Mouse (Mus musculus): ENCODE data around the gene Olfr1253. TPM values are rescaled to one million over a fixed set of nuclear protein-coding genes. Genes with fewer than 3 reads are reported as not detected.
A peak's percentile ranks its signal among the peaks of the same experiment; 100 is the strongest.

Gene Olfr1253
- total RNA-seq (2012; rRNA removed) (not detected in 2 replicates), total RNA-seq (2014; rRNA removed) (not detected in 2 replicates), polyA plus RNA-seq (2012; ENCODE audit: insufficient read length, low read depth) (not detected in 2 replicates)

GRCm38 (mm10) chr2:89756990-89757389 lies at the start of gene Olfr1253:
Gene Olfr1253 (minus strand): TSS chr2:89757090.
- no peak within 1 kb of the TSS for H3K4me2 ChIP-seq (ENCODE audit: insufficient read depth, low read depth, poor library complexity, severe bottlenecking)
- no peak within 1 kb of the TSS for H3K9ac ChIP-seq (ENCODE audit: insufficient read depth, low read depth)
- dilution Hi-C loops (cut with MboI; ENCODE audit: extremely low pct_ligation_motif_present, extremely low pct_unique_long_range_greater_than_20kb, low sequenced_read_pairs) (no loop called here), in situ Hi-C loops (cut with MboI; ENCODE audit: low pct_ligation_motif_present, low pct_unique_long_range_greater_than_20kb, low sequenced_read_pairs) (no loop called here)
- no peaks in the 10 kb centered on the region for H3K4me1 ChIP-seq (ENCODE audit: control insufficient read depth in 1 of 2, insufficient read depth in 2 of 2)
- TF ChIP-seq CTCF (conservative IDR thresholded peaks at IDR 0.05 in 1 of 2, IDR thresholded peaks at IDR 0.05 in 1 of 2; ENCODE audit: low read depth in 2 of 2, low read length in 2 of 2) (no peak), NELFE (IDR thresholded peaks at IDR 0.05; ENCODE audit: low read depth, low read length) (no peak), ZKSCAN1 (IDR thresholded peaks at IDR 0.05; ENCODE audit: borderline replicate concordance, low read depth, low read length) (no peak), RCOR1 (conservative IDR thresholded peaks at IDR 0.05; ENCODE audit: low read depth, low read length) (no peak), TBP (conservative IDR thresholded peaks at IDR 0.05; ENCODE audit: low read depth, low read length) (no peak), IRF4 (IDR thresholded peaks at IDR 0.05; ENCODE audit: low read depth, low read length) (no peak), SIN3A (IDR thresholded peaks at IDR 0.05; ENCODE audit: low read length) (no peak), MYC (IDR thresholded peaks at IDR 0.05; ENCODE audit: low read depth, low read length) (no peak), MEF2A (IDR thresholded peaks at IDR 0.05; ENCODE audit: borderline replicate concordance, low read depth, low read length) (no peak), POLR2A (IDR thresholded peaks at IDR 0.05; ENCODE audit: low read depth, low read length) (no peak), E2F4 (IDR thresholded peaks at IDR 0.05; ENCODE audit: insufficient replicate concordance, low read depth, low read length) (no peak), USF2 (conservative IDR thresholded peaks at IDR 0.05; ENCODE audit: low read depth, low read length) (no peak), HCFC1 (IDR thresholded peaks at IDR 0.05; ENCODE audit: low read depth, low read length) (no peak), UBTF (IDR thresholded peaks at IDR 0.05; ENCODE audit: low read depth, low read length) (no peak), ETS1 (conservative IDR thresholded peaks at IDR 0.05; ENCODE audit: low read depth, low read length) (no peak), CHD2 (IDR thresholded peaks at IDR 0.05; ENCODE audit: low read length) (no peak), SMC3 (IDR thresholded peaks at IDR 0.05; ENCODE audit: low read depth, low read length) (no peak), MXI1 (IDR thresholded peaks at IDR 0.05; ENCODE audit: low read depth, low read length) (no peak), EP300 (IDR thresholded peaks at IDR 0.05; ENCODE audit: low read length) (no peak), TCF12 (IDR thresholded peaks at IDR 0.05; ENCODE audit: low read depth, low read length) (no peak)
- H3K4me3 ChIP-seq (replicated peaks in 1 of 3; ENCODE audit: low read depth in 2 of 3, low read length in 2 of 3, poor library complexity in 1 of 3) = no peak within 1 kb of the TSS
- H3K27me3 ChIP-seq (replicated peaks) = no peaks in the 10 kb centered on the region
- DNase-seq (ENCODE audit: extremely low read depth) = no peak
- no peak within 1 kb of the TSS for H3K27ac ChIP-seq (ENCODE audit: insufficient read depth, low read depth)
- no peaks in the 10 kb centered on the region for H3K36me3 ChIP-seq (replicated peaks in 1 of 2; ENCODE audit: control insufficient read depth in 1 of 2, insufficient read depth in 1 of 2, low read length in 1 of 2)
- no peaks in the 10 kb centered on the region for H3K79me2 ChIP-seq (replicated peaks; ENCODE audit: control insufficient read depth, extremely low read depth, insufficient read depth, poor library complexity, severe bottlenecking)
- H3K9me3 ChIP-seq (replicated peaks; ENCODE audit: low read length) = peaks cover 4% of the 10 kb centered on the region

DNA sequence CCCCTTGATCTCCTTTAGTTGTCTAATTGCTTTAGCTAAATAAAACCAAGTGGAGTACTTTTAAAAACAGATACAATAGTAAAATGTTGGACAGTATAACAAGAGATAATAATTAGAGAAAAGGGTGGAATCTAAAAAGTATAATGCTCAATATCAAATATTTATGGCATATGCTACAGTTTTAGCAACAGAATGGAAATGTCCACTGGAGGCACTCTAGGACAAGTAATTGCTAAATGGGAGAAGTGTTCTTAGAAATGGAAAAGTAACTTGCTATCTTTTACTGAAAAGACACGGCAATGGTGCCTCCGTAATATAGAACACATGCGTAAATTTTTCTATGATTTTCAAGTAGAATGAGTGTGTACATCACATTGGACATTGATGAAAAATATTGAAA lies 42.7 kb upstream of the Olfr1253 start:
- dilution Hi-C loops (cut with MboI; ENCODE audit: extremely low pct_ligation_motif_present, extremely low pct_unique_long_range_greater_than_20kb, low sequenced_read_pairs) (no loop called here), in situ Hi-C loops (cut with MboI; ENCODE audit: low pct_ligation_motif_present, low pct_unique_long_range_greater_than_20kb, low sequenced_read_pairs) (no loop called here)
- TF ChIP-seq RAD21 (IDR thresholded peaks at IDR 0.05; ENCODE audit: low read depth, low read length) (peak; percentile 26), ZNF384 (IDR thresholded peaks at IDR 0.05; ENCODE audit: low read depth, low read length) (no peak), CTCF (conservative IDR thresholded peaks at IDR 0.05 in 1 of 2, IDR thresholded peaks at IDR 0.05 in 1 of 2; ENCODE audit: low read depth in 2 of 2, low read length in 2 of 2) (peak in 1 of 2 experiments; percentile 24; a peak in 2 of 4 replicates)
- Histone ChIP-seq H3K36me3 (replicated peaks in 1 of 2; ENCODE audit: control insufficient read depth in 1 of 2, insufficient read depth in 1 of 2, low read length in 1 of 2) (no peaks in the 10 kb centered on the region), H3K4me1 (ENCODE audit: control insufficient read depth in 1 of 2, insufficient read depth in 2 of 2) (no peaks in the 10 kb centered on the region), H3K27me3 (replicated peaks) (no peaks in the 10 kb centered on the region), H3K4me2 (ENCODE audit: insufficient read depth, low read depth, poor library complexity, severe bottlenecking) (no peak overlapping the region), H3K27ac (ENCODE audit: insufficient read depth, low read depth) (no peak overlapping the region), H3K79me2 (replicated peaks; ENCODE audit: control insufficient read depth, extremely low read depth, insufficient read depth, poor library complexity, severe bottlenecking) (no peaks in the 10 kb centered on the region), H3K4me3 (replicated peaks in 1 of 3; ENCODE audit: low read depth in 2 of 3, low read length in 2 of 3, poor library complexity in 1 of 3) (no peak overlapping the region), H3K9me3 (replicated peaks; ENCODE audit: low read length) (peaks cover 17% of the 10 kb centered on the region), H3K9ac (ENCODE audit: insufficient read depth, low read depth) (no peak overlapping the region)
- no peak for DNase-seq (ENCODE audit: extremely low read depth)

All from CH12.LX (cell line).